Mouse (Mus musculus) thymus, adult 2 months (tissue): ENCODE data around the gene Cend1.

Experiments
- CTCF ChIP-seq: fragments of 200-500 bp; IDR thresholded peaks from 2 replicates; pipeline ENCODE4 v1.5.1; 2012; ENCODE audit warnings: mild to moderate bottlenecking, control low read depth, low read length, moderate library complexity, borderline replicate concordance; ENCODE audit not compliant: control insufficient read depth, poor library complexity, insufficient read depth; ENCODE audit errors: extremely low read depth
- POLR2A ChIP-seq: fragments of 200-500 bp; IDR thresholded peaks from 2 replicates; pipeline ENCODE4 v1.6.1; 2012; ENCODE audit warnings: mild to moderate bottlenecking, low read length, control low read depth, moderate library complexity; ENCODE audit not compliant: control insufficient read depth, poor library complexity, insufficient read depth; ENCODE audit errors: extremely low read depth

DNA sequence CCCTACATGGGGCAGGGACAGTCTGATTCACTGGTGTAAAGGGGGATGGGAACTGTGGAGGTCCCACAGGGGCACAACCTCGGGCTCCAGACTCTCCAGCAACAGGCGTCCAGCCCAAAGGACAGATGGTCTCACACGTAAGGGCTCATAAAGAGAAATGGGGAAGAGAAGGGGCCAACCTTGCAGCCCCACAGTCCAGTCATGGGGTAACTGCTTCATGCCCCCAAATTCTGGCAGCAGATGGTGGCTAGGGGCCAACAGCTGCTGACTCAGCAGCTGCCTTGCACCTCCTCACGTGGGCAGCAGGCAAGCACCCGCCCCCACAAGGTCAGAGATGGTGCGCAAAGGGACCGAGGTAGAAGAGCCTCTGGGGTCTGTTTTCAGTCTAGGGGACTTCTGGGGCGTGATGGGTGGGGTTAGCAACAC lies 2.9 kb upstream of the Cend1 start:
- TF ChIP-seq POLR2A: no peak
- no peak for TF ChIP-seq CTCF
